Mouse (Mus musculus): ENCODE results near the gene Usp25. TPM values are rescaled to one million over a fixed set of nuclear protein-coding genes. Genes with fewer than 3 reads are reported as not detected.

Gene Usp25
- polyA plus RNA-seq (2015; fragmentation: Nextera tagmentation; extraction: Ambion mirVana), result 4.1 and 9.6 TPM in 2 replicates

- H3K27me3 ChIP-seq (replicated peaks; ENCODE audit: control insufficient read depth, insufficient read depth, low read length), result no peaks in the 10 kb centered on the region
- H3K4me1 ChIP-seq (ENCODE audit: control insufficient read depth, insufficient read depth, low read length), result no peaks in the 10 kb centered on the region
- ATAC-seq, result peak; percentile 96
- peak within 1 kb of the TSS; percentile 83 for H3K4me3 ChIP-seq (ENCODE audit: low read length)
- peak within 1 kb of the TSS; percentile 89 for H3K9ac ChIP-seq (ENCODE audit: low read depth, low read length)
- under 1% methylated on average over 103 of the region's 126 CpGs for WGBS
- no peaks in the 10 kb centered on the region for H3K9me3 ChIP-seq (ENCODE audit: control insufficient read depth, low read length)
- H3K36me3 ChIP-seq (ENCODE audit: control insufficient read depth, insufficient read depth, low read length), result no peaks in the 10 kb centered on the region
- H3K27ac ChIP-seq (ENCODE audit: low read length), result peak within 1 kb of the TSS; percentile 96
- peak within 1 kb of the TSS; percentile 53 for H3K4me2 ChIP-seq (ENCODE audit: low read depth, low read length)
These were observed at the start of gene Usp25 for GRCm38 (mm10) chr16:77013427-77014320. Gene Usp25, plus strand, starts transcription at chr16:77013706.

DNA sequence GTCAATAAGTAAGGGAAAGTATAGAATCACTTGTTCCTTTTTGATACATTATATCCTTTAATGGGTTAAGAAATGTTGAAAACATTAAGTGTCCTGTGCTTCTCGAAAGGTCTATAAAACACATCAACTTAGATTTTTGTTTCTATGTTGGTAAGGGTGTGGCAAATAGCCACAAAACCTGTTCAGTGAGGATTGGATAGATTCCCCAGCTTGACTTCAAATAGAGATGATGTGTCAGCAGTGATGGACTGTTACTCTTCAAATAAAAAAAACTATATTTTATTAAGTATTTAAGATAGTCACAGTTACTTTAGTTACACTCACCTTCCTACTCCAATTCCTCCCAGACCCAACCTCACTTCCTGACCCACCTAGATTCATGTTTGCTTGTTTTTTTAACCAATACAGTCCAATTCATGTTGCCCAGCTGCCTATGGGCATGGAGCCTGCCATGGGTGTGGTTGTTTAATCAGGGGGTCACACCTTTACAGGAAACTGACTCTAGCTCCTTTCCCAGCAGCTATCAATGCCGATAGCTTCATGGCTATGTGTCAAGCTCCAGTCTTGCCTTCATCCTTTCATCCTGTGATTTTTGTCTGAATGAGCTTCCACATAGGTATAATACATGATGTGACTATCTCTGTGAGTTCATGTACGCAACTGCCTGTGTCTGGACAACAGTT lies 45.8 kb upstream of the Usp25 start:
- no peak for ATAC-seq
- Histone ChIP-seq H3K4me1 (ENCODE audit: control insufficient read depth, insufficient read depth, low read length) (no peaks in the 10 kb centered on the region), H3K9ac (ENCODE audit: low read depth, low read length) (no peak overlapping the region), H3K36me3 (ENCODE audit: control insufficient read depth, insufficient read depth, low read length) (no peaks in the 10 kb centered on the region), H3K4me2 (ENCODE audit: low read depth, low read length) (no peak overlapping the region), H3K27me3 (replicated peaks; ENCODE audit: control insufficient read depth, insufficient read depth, low read length) (no peaks in the 10 kb centered on the region), H3K9me3 (ENCODE audit: control insufficient read depth, low read length) (no peaks in the 10 kb centered on the region), H3K4me3 (ENCODE audit: low read length) (no peak overlapping the region), H3K27ac (ENCODE audit: low read length) (no peak overlapping the region)
- WGBS, result 86% methylated on average over 3 of the region's 3 CpGs

- H3K9ac ChIP-seq (ENCODE audit: low read depth, low read length), result no peak overlapping the region
- H3K4me1 ChIP-seq (ENCODE audit: control insufficient read depth, insufficient read depth, low read length), result no peaks in the 10 kb centered on the region
- 37% methylated on average over 5 of the region's 5 CpGs for WGBS
- no peak overlapping the region for H3K27ac ChIP-seq (ENCODE audit: low read length)
- no peak overlapping the region for H3K4me2 ChIP-seq (ENCODE audit: low read depth, low read length)
- no peaks in the 10 kb centered on the region for H3K9me3 ChIP-seq (ENCODE audit: control insufficient read depth, low read length)
- H3K4me3 ChIP-seq (ENCODE audit: low read length), result no peak overlapping the region
- no peak for ATAC-seq
- H3K27me3 ChIP-seq (replicated peaks; ENCODE audit: control insufficient read depth, insufficient read depth, low read length), result no peaks in the 10 kb centered on the region
- no peaks in the 10 kb centered on the region for H3K36me3 ChIP-seq (ENCODE audit: control insufficient read depth, insufficient read depth, low read length)
These were observed 42.3 kb upstream of the Usp25 start for GRCm38 (mm10) chr16:76971211-76971610.

DNA sequence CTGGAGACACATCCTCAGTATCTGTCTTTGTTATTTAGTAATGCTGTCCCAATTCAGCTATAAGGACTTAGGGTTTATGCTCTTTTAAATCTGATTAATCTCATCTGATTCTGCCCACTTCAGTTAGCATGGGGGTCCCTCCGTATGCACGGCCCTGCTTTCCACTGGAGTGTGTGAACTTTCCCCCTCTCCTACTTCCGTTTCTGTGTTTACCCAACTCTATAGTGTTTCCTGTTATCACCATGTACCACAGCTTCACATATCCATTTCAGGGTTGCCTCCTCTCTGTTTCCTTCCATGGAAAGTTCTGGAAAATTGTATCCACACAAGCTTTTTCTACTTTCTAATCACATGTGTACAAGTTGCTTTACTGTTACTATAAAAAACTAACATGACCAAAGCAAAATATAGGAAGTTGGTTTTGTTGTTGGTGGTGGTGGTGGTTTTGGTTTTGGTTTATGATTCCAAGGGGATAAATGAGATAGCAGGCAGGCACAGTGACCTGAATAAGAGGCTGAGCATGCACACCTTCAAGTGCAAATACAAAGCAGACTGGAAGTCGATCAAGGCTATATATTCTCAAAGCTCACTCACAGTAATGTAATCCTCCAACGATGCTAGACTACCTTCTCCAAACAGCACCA lies 36.6 kb upstream of the Usp25 start:
- ATAC-seq, result no peak
- Histone ChIP-seq H3K27ac (ENCODE audit: low read length) (no peak overlapping the region), H3K27me3 (replicated peaks; ENCODE audit: control insufficient read depth, insufficient read depth, low read length) (no peaks in the 10 kb centered on the region), H3K4me1 (ENCODE audit: control insufficient read depth, insufficient read depth, low read length) (no peaks in the 10 kb centered on the region), H3K4me3 (ENCODE audit: low read length) (no peak overlapping the region), H3K9ac (ENCODE audit: low read depth, low read length) (no peak overlapping the region), H3K4me2 (ENCODE audit: low read depth, low read length) (no peak overlapping the region), H3K36me3 (ENCODE audit: control insufficient read depth, insufficient read depth, low read length) (no peaks in the 10 kb centered on the region), H3K9me3 (ENCODE audit: control insufficient read depth, low read length) (no peaks in the 10 kb centered on the region)
- WGBS, result 61% methylated on average over 5 of the region's 5 CpGs

- Histone ChIP-seq H3K27ac (ENCODE audit: low read length) (no peak overlapping the region), H3K9ac (ENCODE audit: low read depth, low read length) (no peak overlapping the region), H3K4me3 (ENCODE audit: low read length) (no peak overlapping the region), H3K4me1 (ENCODE audit: control insufficient read depth, insufficient read depth, low read length) (no peaks in the 10 kb centered on the region), H3K9me3 (ENCODE audit: control insufficient read depth, low read length) (no peaks in the 10 kb centered on the region), H3K27me3 (replicated peaks; ENCODE audit: control insufficient read depth, insufficient read depth, low read length) (no peaks in the 10 kb centered on the region), H3K4me2 (ENCODE audit: low read depth, low read length) (no peak overlapping the region), H3K36me3 (ENCODE audit: control insufficient read depth, insufficient read depth, low read length) (no peaks in the 10 kb centered on the region)
- 79% methylated on average over 6 of the region's 6 CpGs for WGBS
- no peak for ATAC-seq
These were observed 29.8 kb upstream of the Usp25 start for GRCm38 (mm10) chr16:76983696-76984095.

GRCm38 (mm10) chr16:76987711-76988110 lies 25.8 kb upstream of the Usp25 start:
- Histone ChIP-seq H3K4me1 (ENCODE audit: control insufficient read depth, insufficient read depth, low read length) (no peaks in the 10 kb centered on the region), H3K27ac (ENCODE audit: low read length) (no peak overlapping the region), H3K9ac (ENCODE audit: low read depth, low read length) (no peak overlapping the region), H3K27me3 (replicated peaks; ENCODE audit: control insufficient read depth, insufficient read depth, low read length) (no peaks in the 10 kb centered on the region), H3K36me3 (ENCODE audit: control insufficient read depth, insufficient read depth, low read length) (no peaks in the 10 kb centered on the region), H3K4me3 (ENCODE audit: low read length) (no peak overlapping the region), H3K9me3 (ENCODE audit: control insufficient read depth, low read length) (no peaks in the 10 kb centered on the region), H3K4me2 (ENCODE audit: low read depth, low read length) (no peak overlapping the region)
- no peak for ATAC-seq
- WGBS, result 87% methylated on average over 4 of the region's 4 CpGs

GRCm38 (mm10) chr16:77003900-77004299 lies 9.6 kb upstream of the Usp25 start:
- Histone ChIP-seq H3K4me3 (ENCODE audit: low read length) (no peak overlapping the region), H3K27ac (ENCODE audit: low read length) (no peak overlapping the region), H3K9ac (ENCODE audit: low read depth, low read length) (no peak overlapping the region), H3K4me1 (ENCODE audit: control insufficient read depth, insufficient read depth, low read length) (no peaks in the 10 kb centered on the region), H3K27me3 (replicated peaks; ENCODE audit: control insufficient read depth, insufficient read depth, low read length) (no peaks in the 10 kb centered on the region), H3K36me3 (ENCODE audit: control insufficient read depth, insufficient read depth, low read length) (no peaks in the 10 kb centered on the region), H3K9me3 (ENCODE audit: control insufficient read depth, low read length) (no peaks in the 10 kb centered on the region), H3K4me2 (ENCODE audit: low read depth, low read length) (no peak overlapping the region)
- ATAC-seq, result no peak
- WGBS, result 79% methylated on average over 3 of the region's 3 CpGs

DNA sequence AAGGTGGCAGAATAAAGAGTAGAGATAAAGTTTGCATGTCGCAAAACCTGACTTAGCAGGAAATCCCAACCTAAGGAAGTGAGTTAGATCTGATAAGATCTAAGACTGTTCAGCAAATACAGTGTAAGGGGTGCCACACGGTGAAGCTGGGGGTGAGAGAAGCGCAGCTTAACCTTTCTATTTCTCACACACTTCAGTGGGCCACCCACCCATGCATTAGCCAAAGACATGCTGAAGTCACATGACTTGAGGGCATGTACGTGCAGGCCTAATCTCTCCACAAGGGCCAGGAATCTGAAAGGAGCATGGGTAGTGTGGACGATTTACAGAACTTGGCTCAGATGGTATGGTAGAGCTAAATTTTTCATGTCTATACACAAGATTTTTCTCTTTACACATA lies 4.3 kb upstream of the Usp25 start:
- ATAC-seq, result no peak
- Histone ChIP-seq H3K27me3 (replicated peaks; ENCODE audit: control insufficient read depth, insufficient read depth, low read length) (no peaks in the 10 kb centered on the region), H3K9me3 (ENCODE audit: control insufficient read depth, low read length) (no peaks in the 10 kb centered on the region), H3K36me3 (ENCODE audit: control insufficient read depth, insufficient read depth, low read length) (no peaks in the 10 kb centered on the region), H3K9ac (ENCODE audit: low read depth, low read length) (no peak overlapping the region), H3K4me1 (ENCODE audit: control insufficient read depth, insufficient read depth, low read length) (no peaks in the 10 kb centered on the region), H3K27ac (ENCODE audit: low read length) (no peak overlapping the region), H3K4me3 (ENCODE audit: low read length) (no peak overlapping the region), H3K4me2 (ENCODE audit: low read depth, low read length) (no peak overlapping the region)
- 71% methylated on average over 5 of the region's 5 CpGs for WGBS
